Mouse (Mus musculus) E14TG2a.4 (cell line): ENCODE results near the gene Srsf7.

Experiments
- CTCF ChIP-seq: conservative IDR thresholded peaks from 2 replicates; pipeline ENCODE4 v1.5.1; 2014; ENCODE audit warnings: low read length
- NANOG ChIP-seq: IDR thresholded peaks from 2 replicates; pipeline ENCODE4 v1.6.1; 2014; ENCODE audit warnings: borderline replicate concordance, low read length, mixed read lengths
- POU5F1 ChIP-seq: IDR thresholded peaks from 2 replicates; pipeline ENCODE4 v1.6.1; 2014; ENCODE audit warnings: low read length, borderline replicate concordance

- no peak for TF ChIP-seq CTCF
- no peak for TF ChIP-seq POU5F1
- no peak for TF ChIP-seq NANOG
These were observed 35.2 kb downstream of the Srsf7 start for GRCm38 (mm10) chr17:80171948-80172347.
